Mouse (Mus musculus) heart, adult 2 months (tissue): ENCODE measurements at regions not wholly inside any gene's neighbourhood (a gene's known extent, or its start where the extent isn't known, plus 50 kb on each side); places are given as distances from the start of the nearest gene placed in this dataset.

Experiments used
- DNase-seq, 2 experiments: peaks; one replicate each; pipeline ENCODE4 v3.0.0; 2021
- H3K27ac ChIP-seq: fragments of 200-600 bp; 2 replicates; pipeline ENCODE4 v1.8.1; 2022
- H3K27me3 ChIP-seq: fragments of 200-500 bp; 2 replicates; pipeline ENCODE4 v1.6.1; 2012; ENCODE audit warnings: mild to moderate bottlenecking, low read length, inconsistent platforms, mixed read lengths; ENCODE audit not compliant: control insufficient read depth, insufficient read depth
- H3K36me3 ChIP-seq: fragments of 200-500 bp; 2 replicates; pipeline ENCODE4 v1.6.1; 2012; ENCODE audit warnings: low read length, inconsistent platforms; ENCODE audit not compliant: control insufficient read depth, insufficient read depth
- H3K4me1 ChIP-seq: fragments of 200-500 bp; 2 replicates; pipeline ENCODE4 v1.6.1; 2011; ENCODE audit warnings: low read length; ENCODE audit not compliant: control insufficient read depth, insufficient read depth
- H3K4me3 ChIP-seq: fragments of 200-600 bp; 2 replicates; pipeline ENCODE4 v1.8.1; 2022
- H3K79me2 ChIP-seq: fragments of 200-500 bp; replicated peaks from 2 replicates; pipeline ENCODE4 v1.6.1; 2012; ENCODE audit warnings: mild to moderate bottlenecking, inconsistent platforms, low read length, moderate library complexity, mixed read lengths; ENCODE audit not compliant: control insufficient read depth, insufficient read depth
- H3K9ac ChIP-seq: fragments of 200-500 bp; 2 replicates; pipeline ENCODE4 v1.6.1; 2012; ENCODE audit warnings: low read depth, mild to moderate bottlenecking, control low read depth, inconsistent platforms, low read length, mixed read lengths
- CTCF ChIP-seq: fragments of 200-600 bp; IDR thresholded peaks from 2 replicates; pipeline ENCODE4 v1.8.1; 2022; ENCODE audit warnings: antibody characterized with exemption, mild to moderate bottlenecking, moderate library complexity
- EP300 ChIP-seq: fragments of 200-500 bp; IDR thresholded peaks from 2 replicates; pipeline ENCODE4 v1.6.1; 2011; ENCODE audit warnings: low read depth, low read length, control low read depth; ENCODE audit not compliant: insufficient read depth
- POLR2A ChIP-seq: fragments of 200-500 bp; IDR thresholded peaks from 2 replicates; pipeline ENCODE4 v1.6.1; 2011; ENCODE audit warnings: mild to moderate bottlenecking, low read depth, low read length, control low read depth; ENCODE audit not compliant: insufficient read depth
- WGBS: fragments of 180-500 bp; shearing (Covaris S2); methylation state at CpG from one replicate; pipeline ENCODE4 v1.1.7; 2018; 5-methylcytosine and 5-hydroxymethylcytosine counted together
- intact Hi-C: fragments of 180-260 bp; cut with DNase I; formaldehyde crosslinking; loops from one replicate; pipeline ENCODE4 v1.15.1; 2025

DNA sequence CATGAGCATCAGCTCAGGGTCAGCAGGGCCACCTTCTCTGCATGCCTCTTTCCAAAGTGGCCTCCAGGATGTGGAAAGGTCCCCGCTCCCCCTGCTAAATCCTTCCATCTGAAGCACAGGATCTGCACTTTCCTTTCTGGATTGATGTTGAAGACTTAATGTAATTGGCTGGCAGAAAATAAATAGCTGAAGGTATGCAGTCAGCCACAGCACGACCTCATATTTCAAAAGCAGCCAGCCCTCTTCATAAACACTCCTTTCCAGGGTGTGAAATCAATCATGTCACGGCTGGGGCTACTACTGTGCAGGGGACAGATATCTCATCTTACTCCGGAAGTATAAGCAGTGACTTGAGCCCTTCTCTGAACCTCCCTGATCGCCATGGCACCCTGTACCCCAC is 132.9 kb upstream of the Tsc22d1 start:
- H3K4me1 ChIP-seq, result no peaks in the 10 kb centered on the region
- no peaks in the 10 kb centered on the region for H3K79me2 ChIP-seq
- H3K9ac ChIP-seq, result no peak overlapping the region
- no peaks in the 10 kb centered on the region for H3K27me3 ChIP-seq
- DNase-seq, result no peak
- no peak overlapping the region for H3K4me3 ChIP-seq
- H3K36me3 ChIP-seq, result no peaks in the 10 kb centered on the region
- TF ChIP-seq CTCF, result no peak
- no peak for TF ChIP-seq EP300
- no peak for TF ChIP-seq POLR2A
- WGBS, result 53% methylated on average over 5 of the region's 5 CpGs
- H3K27ac ChIP-seq, result no peak overlapping the region
- intact Hi-C loops, result loop anchor here (10.0 kb wide), 1 partner anchor 107 kb away; no protein-coding TSS in a partner anchor

DNA sequence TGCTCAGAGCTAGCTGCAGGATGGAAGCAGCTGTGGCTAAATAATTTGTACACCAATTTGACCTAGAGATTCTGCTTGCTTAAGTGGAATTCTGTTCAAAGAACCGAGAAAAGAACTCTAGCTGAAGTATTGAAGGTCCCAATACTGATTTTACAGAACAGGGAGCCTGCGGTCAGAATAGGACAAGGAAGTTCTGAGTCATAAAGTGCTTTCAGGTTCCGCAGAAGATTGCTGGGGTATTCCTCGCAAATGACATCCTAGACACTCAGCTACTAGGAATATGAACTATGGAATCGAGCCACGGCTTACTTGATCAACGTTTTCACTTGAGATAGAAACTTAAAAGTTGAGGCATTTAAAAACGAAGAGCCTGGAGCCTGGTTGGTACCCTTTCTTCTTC is 127.0 kb upstream of the Tsc22d1 start:
- intact Hi-C loops, result loop anchor here (10.0 kb wide), 1 partner anchor 113 kb away; no protein-coding TSS in a partner anchor
- no peaks in the 10 kb centered on the region for H3K27me3 ChIP-seq
- H3K4me1 ChIP-seq, result no peaks in the 10 kb centered on the region
- DNase-seq, result no peak
- no peak for TF ChIP-seq POLR2A
- no peak for TF ChIP-seq EP300
- TF ChIP-seq CTCF, result no peak
- 82% methylated on average over 8 of the region's 8 CpGs for WGBS
- no peaks in the 10 kb centered on the region for H3K36me3 ChIP-seq
- no peak overlapping the region for H3K9ac ChIP-seq
- H3K4me3 ChIP-seq, result no peak overlapping the region
- H3K79me2 ChIP-seq, result no peaks in the 10 kb centered on the region
- no peak overlapping the region for H3K27ac ChIP-seq

DNA sequence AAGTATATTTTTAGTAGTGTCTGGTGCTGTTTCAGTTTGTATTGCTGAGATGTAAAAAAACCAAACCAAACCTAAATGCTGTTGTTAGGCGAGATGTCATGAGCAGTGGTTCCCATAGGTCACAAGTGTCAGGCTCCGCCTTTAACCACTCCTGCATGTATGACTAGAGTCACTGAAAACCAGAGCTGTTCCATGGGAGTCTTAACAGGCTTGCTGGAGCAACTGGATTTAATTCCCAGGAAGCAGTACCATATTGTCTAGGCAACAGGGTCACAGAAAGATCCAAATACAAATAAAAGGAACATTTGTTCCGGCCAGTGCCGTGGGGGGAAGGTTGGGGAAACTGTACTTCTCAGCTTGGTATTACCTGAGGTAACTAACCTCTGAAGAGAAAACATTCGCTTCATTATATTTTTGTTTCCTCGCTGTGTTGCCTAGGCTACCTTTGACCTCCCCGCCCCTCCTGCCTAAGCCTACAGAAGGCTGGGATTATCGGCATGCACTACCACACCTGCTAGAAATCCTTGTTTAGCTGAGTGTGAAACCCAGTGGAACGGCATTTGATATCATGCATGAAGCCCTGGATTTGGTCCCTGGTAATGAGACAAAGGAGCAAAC is 124.3 kb upstream of the Tsc22d1 start:
- TF ChIP-seq POLR2A (no peak), CTCF (no peak), EP300 (no peak)
- Histone ChIP-seq H3K4me1 (no peaks in the 10 kb centered on the region), H3K27me3 (no peaks in the 10 kb centered on the region), H3K9ac (no peak overlapping the region), H3K36me3 (no peaks in the 10 kb centered on the region), H3K79me2 (no peaks in the 10 kb centered on the region), H3K4me3 (no peak overlapping the region), H3K27ac (no peak overlapping the region)
- no peak for DNase-seq
- 90% methylated on average over 9 of the region's 9 CpGs for WGBS
- intact Hi-C loops, result no loop called here

DNA sequence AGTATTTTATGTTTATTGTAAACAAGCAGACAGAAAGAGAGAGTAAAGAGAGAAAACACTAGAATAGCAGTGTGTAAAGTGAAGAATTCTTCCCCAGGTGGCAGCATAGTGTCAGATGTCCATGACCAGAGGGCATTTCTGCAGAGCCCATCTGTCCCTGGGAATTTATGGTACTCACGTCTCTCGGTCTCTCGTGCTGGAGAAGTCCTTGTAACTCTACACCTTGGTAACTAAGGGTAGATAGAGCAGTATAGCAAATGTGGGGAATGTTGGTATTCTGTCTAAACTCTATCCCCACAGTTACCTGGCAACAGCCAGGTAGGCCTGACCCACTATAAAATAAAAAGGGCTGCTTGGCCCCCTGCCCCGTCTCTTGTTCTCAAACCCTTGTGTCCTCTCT is 122.5 kb upstream of the Tsc22d1 start:
- TF ChIP-seq CTCF, result 0 out of 2 replicates have a peak, but pooled peaks have one; percentile 4
- no peak for TF ChIP-seq POLR2A
- no peak for TF ChIP-seq EP300
- 65% methylated on average over 4 of the region's 4 CpGs for WGBS
- DNase-seq, result no peak
- no peaks in the 10 kb centered on the region for H3K79me2 ChIP-seq
- no peaks in the 10 kb centered on the region for H3K27me3 ChIP-seq
- H3K4me1 ChIP-seq, result no peaks in the 10 kb centered on the region
- intact Hi-C loops, result no loop called here
- H3K27ac ChIP-seq, result no peak overlapping the region
- no peak overlapping the region for H3K4me3 ChIP-seq
- H3K9ac ChIP-seq, result no peak overlapping the region
- no peaks in the 10 kb centered on the region for H3K36me3 ChIP-seq

DNA sequence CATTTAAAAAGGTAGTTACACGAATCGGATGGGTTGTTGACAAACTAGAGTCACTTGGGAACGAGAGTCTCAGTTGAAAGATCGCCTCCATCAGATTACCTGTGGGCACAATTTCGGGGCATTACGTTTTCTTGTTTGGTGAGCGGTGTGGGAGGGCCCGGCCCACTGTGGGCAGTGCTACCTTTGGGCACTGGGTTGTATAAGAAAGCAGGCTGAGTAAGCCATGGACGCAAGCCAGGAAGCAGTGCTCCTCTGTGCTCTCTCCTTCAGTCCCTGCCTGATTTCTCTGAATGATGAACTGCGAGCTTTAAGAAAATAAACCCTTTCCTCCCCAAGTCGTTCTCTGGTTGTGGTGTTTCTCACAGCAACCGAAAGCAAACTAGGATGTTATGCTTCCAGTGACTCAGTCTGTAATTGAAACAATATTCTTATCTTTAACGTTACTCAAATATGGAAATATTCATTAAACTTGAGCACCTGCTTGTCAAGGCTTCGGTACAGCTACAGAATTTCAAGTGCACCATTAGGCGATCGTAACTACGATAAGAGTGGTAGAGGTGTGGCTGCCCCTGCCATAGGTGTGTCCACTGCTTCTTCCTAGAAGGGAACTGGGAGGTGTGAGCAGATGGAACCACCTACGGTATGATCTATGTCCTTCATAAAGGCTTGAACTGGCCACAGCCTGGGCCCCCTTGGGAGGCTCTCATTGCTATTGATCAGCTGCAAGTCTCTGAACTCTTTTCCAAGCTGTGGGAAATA is 119.2 kb upstream of the Tsc22d1 start:
- no peaks in the 10 kb centered on the region for H3K79me2 ChIP-seq
- intact Hi-C loops, result no loop called here
- H3K9ac ChIP-seq, result no peak overlapping the region
- no peak for DNase-seq
- H3K36me3 ChIP-seq, result no peaks in the 10 kb centered on the region
- no peaks in the 10 kb centered on the region for H3K27me3 ChIP-seq
- H3K4me1 ChIP-seq, result no peaks in the 10 kb centered on the region
- H3K27ac ChIP-seq, result no peak overlapping the region
- TF ChIP-seq EP300, result no peak
- 80% methylated on average over 18 of the region's 18 CpGs for WGBS
- H3K4me3 ChIP-seq, result no peak overlapping the region

DNA sequence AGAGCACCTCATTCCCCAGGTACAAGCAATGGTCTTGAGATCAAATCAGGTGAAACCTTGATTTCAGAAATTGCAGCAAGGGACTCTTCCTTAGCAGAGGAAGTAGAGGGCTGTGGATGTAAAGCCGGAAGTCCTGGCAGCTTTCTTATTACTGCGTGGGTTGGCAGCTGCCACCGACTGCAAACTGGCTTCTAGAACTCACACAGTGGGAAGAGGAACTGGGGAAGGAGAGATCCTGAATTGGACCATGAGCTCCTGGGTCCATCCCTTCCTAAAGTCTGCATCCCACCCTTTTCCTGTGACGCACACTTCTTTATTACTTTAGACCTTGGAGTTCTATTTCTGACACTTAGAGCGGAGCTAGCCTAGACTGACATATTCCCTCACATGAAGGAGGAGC is 116.9 kb upstream of the Tsc22d1 start:
- no peak overlapping the region for H3K27ac ChIP-seq
- TF ChIP-seq CTCF (no peak), POLR2A (no peak), EP300 (no peak)
- no peak for DNase-seq
- H3K4me1 ChIP-seq, result no peaks in the 10 kb centered on the region; the same call in none of the 2 replicates
- H3K36me3 ChIP-seq, result no peaks in the 10 kb centered on the region
- 64% methylated on average over 5 of the region's 5 CpGs for WGBS
- intact Hi-C loops, result no loop called here
- no peak overlapping the region for H3K9ac ChIP-seq
- H3K79me2 ChIP-seq, result no peaks in the 10 kb centered on the region
- H3K4me3 ChIP-seq, result no peak overlapping the region
- H3K27me3 ChIP-seq, result no peaks in the 10 kb centered on the region
